Comparison of ENCODE assay signal across 9 mouse cellular contexts in genomic region chr8:122445203-122445602, GRCm38 (mm10). TPM values are rescaled to one million over a fixed set of nuclear protein-coding genes. Genes with fewer than 3 reads are reported as not detected.
DNase-seq lines count a peak whose midpoint lies in the region; ATAC-seq and TF ChIP-seq lines count a peak whose summit lies in the region.
"Had no signal": no experiment of that assay in that cellular context is flagged by ENCODE, and none has a peak within 500 bp of the region (broad histone marks: within the 10 kb centered on the region; RNA-seq: fewer than 3 reads in every experiment).

No protein-coding gene starts in this region.

- TF ChIP-seq CTCF in lung, adult 2 months (IDR thresholded peaks at IDR 0.05; ENCODE audit: insufficient read depth, low read length) = peak; percentile 34; the same call in 1 of the 2 replicates
- TF ChIP-seq CTCF in midbrain, postnatal 0 days (IDR thresholded peaks at IDR 0.05) = peak; percentile 28

- 0 out of 2 replicates have a peak, but pooled peaks cover 3% of the 10 kb centered on the region for H3K27me3 ChIP-seq in embryonic facial prominence, embryonic 12.5 days
- 0 out of 2 replicates have a peak, but pooled peaks cover 4% of the 10 kb centered on the region for H3K27me3 ChIP-seq in embryonic facial prominence, embryonic 10.5 days (replicated peaks; ENCODE audit: low read depth, poor library complexity, severe bottlenecking)
- 0 out of 2 replicates have a peak, but pooled peaks cover 3% of the 10 kb centered on the region for H3K27me3 ChIP-seq in hindbrain, embryonic 13.5 days
- no peaks in the 10 kb centered on the region for H3K27me3 ChIP-seq in midbrain, postnatal 0 days (ENCODE audit: insufficient read depth, low read length)

- H3K4me1 ChIP-seq in embryonic facial prominence, embryonic 12.5 days = peaks cover 28% of the 10 kb centered on the region
- H3K4me1 ChIP-seq in embryonic facial prominence, embryonic 10.5 days = peaks cover 33% of the 10 kb centered on the region
- H3K4me1 ChIP-seq in lung, adult 2 months (ENCODE audit: control insufficient read depth, insufficient read depth, low read length) = peaks cover 7% of the 10 kb centered on the region; the same call in 1 of the 2 replicates
- peaks cover 41% of the 10 kb centered on the region for H3K4me1 ChIP-seq in hindbrain, embryonic 13.5 days (replicated peaks)
- peaks cover 13% of the 10 kb centered on the region; the same call in 1 of the 2 replicates for H3K4me1 ChIP-seq in midbrain, postnatal 0 days (ENCODE audit: insufficient read depth, low read length)

- H3K9me3 ChIP-seq in embryonic facial prominence, embryonic 12.5 days = no peaks in the 10 kb centered on the region
- no peaks in the 10 kb centered on the region for H3K9me3 ChIP-seq in embryonic facial prominence, embryonic 10.5 days
- no peaks in the 10 kb centered on the region for H3K9me3 ChIP-seq in hindbrain, embryonic 13.5 days
- H3K9me3 ChIP-seq in midbrain, postnatal 0 days (ENCODE audit: low read length) = no peaks in the 10 kb centered on the region

- WGBS in embryonic facial prominence, embryonic 12.5 days = 64% methylated on average over 3 of the region's 3 CpGs
- 68% methylated on average over 3 of the region's 3 CpGs for WGBS in embryonic facial prominence, embryonic 10.5 days
- 50% methylated on average over 3 of the region's 3 CpGs for WGBS in lung, adult 2 months
- WGBS in hindbrain, embryonic 13.5 days = 61% methylated on average over 3 of the region's 3 CpGs
- 62% methylated on average over 3 of the region's 3 CpGs for WGBS in midbrain, postnatal 0 days

- TF ChIP-seq POLR2A in lung, adult 2 months (IDR thresholded peaks at IDR 0.05; ENCODE audit: borderline replicate concordance, extremely low read depth, low read depth, low read length) = no peak

- H3K9ac ChIP-seq in embryonic facial prominence, embryonic 12.5 days = no peak overlapping the region
- peak overlapping the region; percentile 89; the same call in 1 of the 2 replicates for H3K9ac ChIP-seq in hindbrain, embryonic 13.5 days
- H3K9ac ChIP-seq in midbrain, postnatal 0 days (replicated peaks; ENCODE audit: low read length, poor library complexity, severe bottlenecking) = 0 out of 2 replicates have a peak overlapping the region, but pooled peaks have one; percentile 13

- H3K4me3 ChIP-seq in embryonic facial prominence, embryonic 12.5 days = no peak overlapping the region
- H3K4me3 ChIP-seq in embryonic facial prominence, embryonic 10.5 days = no peak overlapping the region
- H3K4me3 ChIP-seq in lung, adult 2 months (replicated peaks; ENCODE audit: extremely low read depth, low read depth, low read length) = no peak overlapping the region
- H3K4me3 ChIP-seq in hindbrain, embryonic 13.5 days = peak overlapping the region; percentile 71
- no peak overlapping the region for H3K4me3 ChIP-seq in midbrain, postnatal 0 days (ENCODE audit: low read depth, low read length)

- no peak overlapping the region for H3K27ac ChIP-seq in embryonic facial prominence, embryonic 12.5 days
- H3K27ac ChIP-seq in embryonic facial prominence, embryonic 10.5 days (replicated peaks) = no peak overlapping the region
- H3K27ac ChIP-seq in hindbrain, embryonic 13.5 days = peak overlapping the region; percentile 98
- H3K27ac ChIP-seq in midbrain, postnatal 0 days (ENCODE audit: low read depth, low read length) = peak overlapping the region; percentile 86; the same call in 1 of the 2 replicates

- H3K36me3 ChIP-seq in embryonic facial prominence, embryonic 12.5 days = no peaks in the 10 kb centered on the region
- H3K36me3 ChIP-seq in embryonic facial prominence, embryonic 10.5 days (replicated peaks) = no peaks in the 10 kb centered on the region
- no peaks in the 10 kb centered on the region for H3K36me3 ChIP-seq in hindbrain, embryonic 13.5 days
- H3K36me3 ChIP-seq in midbrain, postnatal 0 days (ENCODE audit: insufficient read depth, low read length) = no peaks in the 10 kb centered on the region

- H3K4me2 ChIP-seq in embryonic facial prominence, embryonic 12.5 days (replicated peaks) = peak overlapping the region; percentile 53; the same call in 1 of the 2 replicates
- H3K4me2 ChIP-seq in hindbrain, embryonic 13.5 days = peak overlapping the region; percentile 95
- peak overlapping the region; percentile 76 for H3K4me2 ChIP-seq in midbrain, postnatal 0 days (ENCODE audit: low read depth, low read length, poor library complexity, severe bottlenecking)

- no peak for DNase-seq in embryonic facial prominence, embryonic 10.5 days (ENCODE audit: low spot score)
- DNase-seq in lung, adult 2 months = no peak
- DNase-seq in lung, postnatal 25 days (ENCODE audit: low spot score) = no peak
- DNase-seq in midbrain, postnatal 0 days (ENCODE audit: low spot score) = no peak
- no peak for DNase-seq in cerebellum, postnatal 4 days (ENCODE audit: low spot score in 2 of 2)
- DNase-seq: adrenal gland, adult 8-10 months had no signal

- no peak for ATAC-seq in embryonic facial prominence, embryonic 12.5 days (ENCODE audit: insufficient number of reproducible peaks, insufficient read depth, low FRiP score, low TSS enrichment)
- no peak for ATAC-seq in hindbrain, embryonic 13.5 days (ENCODE audit: low FRiP score)
- ATAC-seq in midbrain, postnatal 0 days (ENCODE audit: low FRiP score) = no peak
- ATAC-seq in megakaryocyte-erythroid progenitor cell, adult 5-6 weeks (replicated peaks; ENCODE audit: low FRiP score, low TSS enrichment, poor library complexity, severe bottlenecking) = no peak

RNA-seq across cellular contexts. Expression of gene Mvd, which starts 2.0 kb away (rescaled TPM):
- 44.6 and 45.1 TPM in 2 replicates for polyA plus RNA-seq in embryonic facial prominence, embryonic 12.5 days (2016; fragmentation: Nextera tagmentation; extraction: Ambion mirVana)
- polyA plus RNA-seq in embryonic facial prominence, embryonic 10.5 days (2016; fragmentation: Nextera tagmentation; extraction: Ambion mirVana) = 51.2 and 59.9 TPM in 2 replicates
- polyA plus RNA-seq in lung, adult 2 months (2012; rRNA removed) = 27.4 and 31.9 TPM in 2 replicates
- polyA plus RNA-seq in hindbrain, embryonic 13.5 days (2015; fragmentation: Nextera tagmentation; extraction: Ambion mirVana) = 44.7 and 48.2 TPM in 2 replicates
- total RNA-seq in midbrain, postnatal 0 days (2014; rRNA removed) = 57.1 and 94.5 TPM in 2 replicates
- polyA plus RNA-seq in midbrain, postnatal 0 days (2015; fragmentation: Nextera tagmentation; extraction: Ambion mirVana) = 62.1 and 66.8 TPM in 2 replicates
- total RNA-seq in megakaryocyte-erythroid progenitor cell, adult 5-6 weeks (2014; fragmentation: Nextera tagmentation) = 2.4 and 2.9 TPM in 2 replicates
- 0.14 and 1.8 TPM in 2 replicates for total RNA-seq in megakaryocyte-erythroid progenitor cell, adult 5-6 weeks (2017)

RNA-seq across cellular contexts. Expression of gene Cyba, which starts 12.5 kb away (rescaled TPM):
- polyA plus RNA-seq in embryonic facial prominence, embryonic 12.5 days (2016; fragmentation: Nextera tagmentation; extraction: Ambion mirVana) = 88.3 TPM in 2 replicates
- 60.2 and 62.6 TPM in 2 replicates for polyA plus RNA-seq in embryonic facial prominence, embryonic 10.5 days (2016; fragmentation: Nextera tagmentation; extraction: Ambion mirVana)
- polyA plus RNA-seq in lung, adult 2 months (2012; rRNA removed) = 294 and 407 TPM in 2 replicates
- 42.7 and 46.2 TPM in 2 replicates for polyA plus RNA-seq in hindbrain, embryonic 13.5 days (2015; fragmentation: Nextera tagmentation; extraction: Ambion mirVana)
- total RNA-seq in midbrain, postnatal 0 days (2014; rRNA removed) = 23.1 and 27.7 TPM in 2 replicates
- 35.6 and 40.4 TPM in 2 replicates for polyA plus RNA-seq in midbrain, postnatal 0 days (2015; fragmentation: Nextera tagmentation; extraction: Ambion mirVana)
- 66.0 and 69.7 TPM in 2 replicates for total RNA-seq in megakaryocyte-erythroid progenitor cell, adult 5-6 weeks (2014; fragmentation: Nextera tagmentation)
- total RNA-seq in megakaryocyte-erythroid progenitor cell, adult 5-6 weeks (2017) = 25.4 and 28.7 TPM in 2 replicates

RNA-seq across cellular contexts. Expression of gene Snai3, which starts 15.3 kb away (rescaled TPM):
- 0.45 and 0.73 TPM in 2 replicates for polyA plus RNA-seq in embryonic facial prominence, embryonic 12.5 days (2016; fragmentation: Nextera tagmentation; extraction: Ambion mirVana)
- polyA plus RNA-seq in embryonic facial prominence, embryonic 10.5 days (2016; fragmentation: Nextera tagmentation; extraction: Ambion mirVana) = 0.57 and 0.67 TPM in 2 replicates
- polyA plus RNA-seq in lung, adult 2 months (2012; rRNA removed) = 1.4 and 1.5 TPM in 2 replicates
- not detected in 2 replicates for polyA plus RNA-seq in hindbrain, embryonic 13.5 days (2015; fragmentation: Nextera tagmentation; extraction: Ambion mirVana)
- not detected in 2 replicates for total RNA-seq in midbrain, postnatal 0 days (2014; rRNA removed)
- not detected in 2 replicates for polyA plus RNA-seq in midbrain, postnatal 0 days (2015; fragmentation: Nextera tagmentation; extraction: Ambion mirVana)
- total RNA-seq in megakaryocyte-erythroid progenitor cell, adult 5-6 weeks (2014; fragmentation: Nextera tagmentation) = 2.2 TPM in 1 of 2 replicates, not detected in the other
- not detected in 2 replicates for total RNA-seq in megakaryocyte-erythroid progenitor cell, adult 5-6 weeks (2017)
- total RNA-seq: adrenal gland, adult 8-10 months had no signal

RNA-seq across cellular contexts. Expression of gene Il17c, which starts 23.4 kb away (rescaled TPM):
- polyA plus RNA-seq in embryonic facial prominence, embryonic 12.5 days (2016; fragmentation: Nextera tagmentation; extraction: Ambion mirVana) = 0.45 TPM in 1 of 2 replicates, not detected in the other
- 0.29 TPM in 1 of 2 replicates, not detected in the other for polyA plus RNA-seq in embryonic facial prominence, embryonic 10.5 days (2016; fragmentation: Nextera tagmentation; extraction: Ambion mirVana)
- 0.18 and 0.62 TPM in 2 replicates for polyA plus RNA-seq in lung, adult 2 months (2012; rRNA removed)
- polyA plus RNA-seq in hindbrain, embryonic 13.5 days (2015; fragmentation: Nextera tagmentation; extraction: Ambion mirVana) = 0.28 TPM in 1 of 2 replicates, not detected in the other
- not detected in 2 replicates for total RNA-seq in midbrain, postnatal 0 days (2014; rRNA removed)
- polyA plus RNA-seq in midbrain, postnatal 0 days (2015; fragmentation: Nextera tagmentation; extraction: Ambion mirVana) = 0.37 TPM in 1 of 2 replicates, not detected in the other
- not detected in 2 replicates for total RNA-seq in megakaryocyte-erythroid progenitor cell, adult 5-6 weeks (2014; fragmentation: Nextera tagmentation)
- total RNA-seq in megakaryocyte-erythroid progenitor cell, adult 5-6 weeks (2017) = not detected in 2 replicates

RNA-seq across cellular contexts. Expression of gene Rnf166, which starts 30.7 kb away (rescaled TPM):
- 46.8 and 49.9 TPM in 2 replicates for polyA plus RNA-seq in embryonic facial prominence, embryonic 12.5 days (2016; fragmentation: Nextera tagmentation; extraction: Ambion mirVana)
- 32.1 and 33.6 TPM in 2 replicates for polyA plus RNA-seq in embryonic facial prominence, embryonic 10.5 days (2016; fragmentation: Nextera tagmentation; extraction: Ambion mirVana)
- 83.8 and 93.2 TPM in 2 replicates for polyA plus RNA-seq in lung, adult 2 months (2012; rRNA removed)
- polyA plus RNA-seq in hindbrain, embryonic 13.5 days (2015; fragmentation: Nextera tagmentation; extraction: Ambion mirVana) = 37.1 and 37.9 TPM in 2 replicates
- 26.4 and 40.8 TPM in 2 replicates for total RNA-seq in midbrain, postnatal 0 days (2014; rRNA removed)
- polyA plus RNA-seq in midbrain, postnatal 0 days (2015; fragmentation: Nextera tagmentation; extraction: Ambion mirVana) = 25.1 and 26.5 TPM in 2 replicates
- total RNA-seq in megakaryocyte-erythroid progenitor cell, adult 5-6 weeks (2014; fragmentation: Nextera tagmentation) = 33.2 and 37.2 TPM in 2 replicates
- 23.7 and 40.2 TPM in 2 replicates for total RNA-seq in megakaryocyte-erythroid progenitor cell, adult 5-6 weeks (2017)

Comparison
In these comparisons a context has a peak if more than half of its experiments do, and no peak if none do; other contexts are left out.
1. H3K27ac ChIP-seq: peak in hindbrain, embryonic 13.5 days (single experiment) and midbrain, postnatal 0 days (single experiment); none in embryonic facial prominence, embryonic 12.5 days (single experiment) and embryonic facial prominence, embryonic 10.5 days (single experiment).
2. Peak in every context shown above with its lines, with median percentiles within 50 percentile points of each other: H3K4me2 ChIP-seq.